Mouse (Mus musculus) c-Kit-negative CD71-positive TER-119-positive erythroid progenitor cells, embryonic 14.5 days (primary cell): ENCODE measurements around the gene Psmd3.
A peak's percentile ranks its signal among the peaks of the same experiment; 100 is the strongest.
"Not testable (repeated sequence)": the region's sequence is repeated elsewhere in the genome, so short reads cannot be mapped to it uniquely, and the experiment has no call there.

Source experiments
- DNase-seq: peaks from one replicate; pipeline ENCODE4 v3.0.0-alpha.2; 2013; ENCODE audit warnings: low read depth, low spot score

Psmd3 gene

GRCm38 (mm10) chr11:98688009-98688408, 5.7 kb downstream of the Psmd3 start:
- DNase-seq: no peak

- no peak for DNase-seq
These were observed 10.8 kb downstream of the Psmd3 start for GRCm38 (mm10) chr11:98693201-98693600.

- DNase-seq: no peak
These were observed 11.4 kb downstream of the Psmd3 start for GRCm38 (mm10) chr11:98693746-98694145.

GRCm38 (mm10) chr11:98694301-98694700, 11.9 kb downstream of the Psmd3 start:
- no peak for DNase-seq

GRCm38 (mm10) chr11:98695408-98695807, 13.1 kb downstream of the Psmd3 start:
- DNase-seq: no peak

- no peak for DNase-seq
These were observed 14.3 kb downstream of the Psmd3 start for GRCm38 (mm10) chr11:98696454-98697216.

- no peak for DNase-seq
These were observed 14.9 kb downstream of the Psmd3 start for GRCm38 (mm10) chr11:98697225-98697624.

- no peak for DNase-seq
These were observed 16.7 kb downstream of the Psmd3 start for GRCm38 (mm10) chr11:98698849-98699640.

GRCm38 (mm10) chr11:98699911-98700310, 17.6 kb downstream of the Psmd3 start:
- peak; percentile 54 for DNase-seq

GRCm38 (mm10) chr11:98701213-98701670, 18.9 kb downstream of the Psmd3 start, which contains the start of gene Csf3:
TSS of gene Csf3 (plus strand) at chr11:98701263.
- no peak for DNase-seq

- DNase-seq: no peak
These were observed 20.0 kb downstream of the Psmd3 start for GRCm38 (mm10) chr11:98702323-98702722.

- no peak for DNase-seq
These were observed 22.7 kb downstream of the Psmd3 start for GRCm38 (mm10) chr11:98705021-98705420.

GRCm38 (mm10) chr11:98707401-98708281, 25.3 kb downstream of the Psmd3 start:
- no peak for DNase-seq

GRCm38 (mm10) chr11:98708282-98708956, 26.1 kb downstream of the Psmd3 start:
- DNase-seq: no peak

- no peak for DNase-seq
These were observed 26.8 kb downstream of the Psmd3 start for GRCm38 (mm10) chr11:98709001-98709741.

- peak; percentile 64 for DNase-seq
These were observed 28.2 kb downstream of the Psmd3 start for GRCm38 (mm10) chr11:98710416-98711045.

- no peak for DNase-seq
These were observed 28.7 kb downstream of the Psmd3 start for GRCm38 (mm10) chr11:98711046-98711434.

- not testable (repeated sequence) for DNase-seq
These were observed 29.7 kb downstream of the Psmd3 start for GRCm38 (mm10) chr11:98712009-98712408.

- DNase-seq: no peak
These were observed 31.3 kb downstream of the Psmd3 start for GRCm38 (mm10) chr11:98713703-98714102.

- DNase-seq: no peak
These were observed 33.6 kb downstream of the Psmd3 start for GRCm38 (mm10) chr11:98715946-98716345.
